Mouse (Mus musculus): ENCODE results near the gene Nln. TPM values are rescaled to one million over a fixed set of nuclear protein-coding genes. Genes with fewer than 3 reads are reported as not detected.

Nln gene
- polyA plus RNA-seq, 1 experiment from 2014 or later, result 22.1 TPM

Other genes starting within 250 kb of the Nln start
- 16.8 and 17.2 TPM in 2 replicates for gene Erbin, start 189.1 kb downstream of the Nln start, polyA plus RNA-seq (2015; fragmentation: Nextera tagmentation; extraction: Ambion mirVana)
- 5.7 and 6.3 TPM in 2 replicates for gene Sgtb, start 127 bp upstream of the Nln start, polyA plus RNA-seq (2015; fragmentation: Nextera tagmentation; extraction: Ambion mirVana)
- gene Trappc13, start 68.9 kb upstream of the Nln start, polyA plus RNA-seq (2015; fragmentation: Nextera tagmentation; extraction: Ambion mirVana), result 59.5 and 60.3 TPM in 2 replicates
- gene Trim23, start 69.2 kb upstream of the Nln start, polyA plus RNA-seq (2015; fragmentation: Nextera tagmentation; extraction: Ambion mirVana), result 18.5 and 19.6 TPM in 2 replicates
- 68.5 and 79.8 TPM in 2 replicates for gene Cenpk, start 119.0 kb upstream of the Nln start, polyA plus RNA-seq (2015; fragmentation: Nextera tagmentation; extraction: Ambion mirVana)
- gene Ppwd1, start 119.2 kb upstream of the Nln start, polyA plus RNA-seq (2015; fragmentation: Nextera tagmentation; extraction: Ambion mirVana), result 16.8 and 20.1 TPM in 2 replicates
- gene Adamts6, start 178.2 kb upstream of the Nln start, polyA plus RNA-seq (2015; fragmentation: Nextera tagmentation; extraction: Ambion mirVana), result 3.6 and 3.8 TPM in 2 replicates

All from lung, embryonic 16.5 days (tissue).